Mouse (Mus musculus) heart, embryonic 15.5 days (tissue): ENCODE measurements around the gene Brd7. TPM values are rescaled to one million over a fixed set of nuclear protein-coding genes. Genes with fewer than 3 reads are reported as not detected.

ENCODE experiments used
- polyA plus RNA-seq: library from polyadenylated mRNA; unstranded; fragments of >200 nt; fragmentation: Nextera tagmentation; extraction: Ambion mirVana; gene quantifications from 2 replicates; pipeline ENCODE4 v1.2.1, GENCODE M21; 2015

Gene Brd7
- polyA plus RNA-seq, 1 experiment from 2014 or later: 69.1 TPM

Other genes starting within 250 kb of the Brd7 start
- 40.6 and 41.5 TPM in 2 replicates for gene Cnep1r1, start 243.4 kb downstream of the Brd7 start, polyA plus RNA-seq
- 24.3 and 33.7 TPM in 2 replicates for gene Heatr3, start 224.3 kb downstream of the Brd7 start, polyA plus RNA-seq
- 5.3 and 6.9 TPM in 2 replicates for gene Tent4b, start 163.0 kb downstream of the Brd7 start, polyA plus RNA-seq
- gene Adcy7, start 89.8 kb downstream of the Brd7 start, polyA plus RNA-seq: 2.7 and 5.9 TPM in 2 replicates
- gene Nkd1, start 159.2 kb upstream of the Brd7 start, polyA plus RNA-seq: 14.6 and 19.5 TPM in 2 replicates